Mouse (Mus musculus) neural tube, embryonic 11.5 days (tissue): ENCODE measurements at regions not wholly inside any gene's neighbourhood (a gene's known extent, or its start where the extent isn't known, plus 50 kb on each side); places are given as distances from the start of the nearest gene placed in this dataset.

Source experiments
- ATAC-seq: fragments of 200-750 bp; cut with Nextera tagmentation; 2 replicates; pipeline ENCODE4 v1.8.0; 2017; ENCODE audit warnings: moderate number of reproducible peaks, mild to moderate bottlenecking, moderate TSS enrichment, moderate library complexity; ENCODE audit not compliant: insufficient read depth, low FRiP score, low TSS enrichment
- DNase-seq: peaks from one replicate; pipeline ENCODE4 v3.0.0-alpha.2; 2015; ENCODE audit warnings: low spot score
- H3K27ac ChIP-seq: fragments of 300-500 bp; sonication (generic); 2 replicates; pipeline ENCODE4 v1.5.1; 2014; ENCODE audit warnings: low read depth, mild to moderate bottlenecking, low read length
- H3K27me3 ChIP-seq: fragments of 300-500 bp; sonication (generic); 2 replicates; pipeline ENCODE4 v1.6.1; 2014; ENCODE audit warnings: mild to moderate bottlenecking, low read length, mixed read lengths; ENCODE audit not compliant: control insufficient read depth, insufficient read depth
- H3K36me3 ChIP-seq: fragments of 300-500 bp; sonication (generic); 2 replicates; pipeline ENCODE4 v1.6.1; 2014; ENCODE audit warnings: mild to moderate bottlenecking, low read length, moderate library complexity, mixed read lengths; ENCODE audit not compliant: control insufficient read depth, insufficient read depth
- H3K4me1 ChIP-seq: fragments of 300-500 bp; sonication (generic); 2 replicates; pipeline ENCODE4 v1.6.1; 2014; ENCODE audit warnings: low read length, mixed read lengths; ENCODE audit not compliant: control insufficient read depth, insufficient read depth
- H3K4me2 ChIP-seq: fragments of 300-500 bp; sonication (generic); 2 replicates; pipeline ENCODE4 v1.6.1; 2014; ENCODE audit warnings: low read depth, mild to moderate bottlenecking, moderate library complexity
- H3K4me3 ChIP-seq: fragments of 300-500 bp; sonication (generic); 2 replicates; pipeline ENCODE4 v1.5.1; 2014; ENCODE audit warnings: low read depth, low read length
- H3K9ac ChIP-seq: fragments of 300-500 bp; sonication (generic); 2 replicates; pipeline ENCODE4 v1.6.1; 2014; ENCODE audit warnings: mild to moderate bottlenecking, low read length
- H3K9me3 ChIP-seq: fragments of 300-500 bp; sonication (generic); 2 replicates; pipeline ENCODE4 v1.6.1; 2016; ENCODE audit warnings: low read length; ENCODE audit not compliant: control insufficient read depth
- WGBS: fragments of 180-500 bp; shearing (Covaris S2); extraction: QIAGEN DNeasy Blood & Tissue Kit; methylation state at CpG from one replicate; pipeline ENCODE4 v1.1.7; 2014; 5-methylcytosine and 5-hydroxymethylcytosine counted together

DNA sequence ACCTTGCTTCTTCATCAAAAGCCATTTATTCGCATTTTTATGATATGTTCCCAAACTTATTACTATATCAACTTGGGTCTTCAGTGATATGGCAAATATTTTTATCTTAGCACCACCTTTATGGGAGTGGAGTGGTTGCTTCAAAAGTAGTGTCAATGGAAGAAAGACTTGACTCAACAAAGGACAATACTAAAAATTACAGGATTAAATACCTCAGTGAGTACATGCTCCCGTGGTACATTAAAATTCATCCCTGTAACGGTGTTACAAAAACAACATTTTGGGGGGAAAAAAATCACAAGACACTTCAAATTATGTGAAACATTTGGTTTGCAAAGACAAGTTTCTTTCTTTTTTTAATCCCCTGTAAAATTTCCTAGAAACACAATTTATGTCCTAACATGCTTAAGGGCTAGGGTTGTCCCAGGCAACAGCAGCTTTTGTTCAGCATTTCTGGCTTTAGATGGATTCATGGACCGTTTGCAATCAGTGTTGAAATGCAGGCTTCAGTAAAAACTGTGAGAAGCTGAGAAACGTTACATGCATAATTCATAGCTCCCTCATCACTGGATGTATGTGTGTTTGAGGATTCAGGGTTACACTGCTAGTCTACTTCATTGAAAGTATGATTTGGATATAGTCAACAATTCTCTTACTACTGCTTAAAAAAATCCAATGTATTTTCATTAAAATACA is 700.8 kb upstream of the Tenm2 start:
- no peak overlapping the region for H3K4me2 ChIP-seq
- DNase-seq (peak; percentile 26), ATAC-seq (peak; percentile 89)
- H3K27me3 ChIP-seq, result no peaks in the 10 kb centered on the region
- H3K9me3 ChIP-seq, result no peaks in the 10 kb centered on the region
- no peak overlapping the region for H3K27ac ChIP-seq
- H3K36me3 ChIP-seq, result no peaks in the 10 kb centered on the region
- H3K4me1 ChIP-seq, result no peaks in the 10 kb centered on the region
- no peak overlapping the region for H3K4me3 ChIP-seq
- H3K9ac ChIP-seq, result no peak overlapping the region
- WGBS, result 55% methylated on average over 5 of the region's 5 CpGs

DNA sequence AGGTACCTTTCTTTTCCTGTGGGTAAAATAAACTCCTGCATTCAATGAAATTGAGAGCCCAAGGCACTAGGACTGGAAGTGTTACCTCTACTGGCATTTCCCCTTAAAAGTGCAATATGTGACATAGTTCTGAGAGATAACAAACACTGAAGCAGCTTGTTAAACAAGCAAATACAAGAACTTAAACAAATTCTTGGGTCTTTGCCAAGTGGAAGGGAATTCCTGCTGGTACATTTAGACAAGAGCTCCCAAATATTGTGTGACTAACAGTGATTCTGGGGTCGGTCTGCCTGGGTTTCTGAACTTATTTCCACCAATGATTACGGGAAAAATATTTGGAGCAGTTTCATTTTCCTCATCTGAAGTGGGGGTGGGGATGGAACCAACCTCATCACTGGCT is 677.4 kb upstream of the Tenm2 start:
- H3K9ac ChIP-seq, result no peak overlapping the region
- no peaks in the 10 kb centered on the region for H3K36me3 ChIP-seq
- no peaks in the 10 kb centered on the region for H3K9me3 ChIP-seq
- H3K4me3 ChIP-seq, result no peak overlapping the region
- no peaks in the 10 kb centered on the region for H3K4me1 ChIP-seq
- H3K27ac ChIP-seq, result no peak overlapping the region
- no peak for ATAC-seq
- WGBS, result 88% methylated on average over 2 of the region's 2 CpGs
- no peak for DNase-seq
- H3K4me2 ChIP-seq, result no peak overlapping the region
- no peaks in the 10 kb centered on the region for H3K27me3 ChIP-seq

DNA sequence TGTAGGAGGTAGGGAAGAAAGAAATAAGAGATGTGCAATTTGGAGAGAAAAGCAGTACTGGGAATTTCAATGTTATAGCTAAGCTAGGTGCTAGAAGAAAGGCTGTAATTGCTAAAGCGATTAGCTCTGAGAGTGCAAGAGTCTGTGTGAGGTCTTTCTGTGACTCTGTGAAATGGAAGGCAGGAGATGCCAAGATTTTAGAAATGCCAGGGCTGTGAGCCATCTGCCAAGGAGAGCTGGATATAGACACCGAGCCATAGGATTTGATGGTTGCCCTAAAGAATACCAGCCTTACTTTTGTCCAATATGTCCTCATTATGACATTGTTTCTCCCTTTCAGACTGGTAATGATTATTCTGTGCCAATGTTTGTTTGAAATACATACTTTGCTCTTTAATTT is 669.2 kb upstream of the Tenm2 start:
- DNase-seq (no peak), ATAC-seq (no peak)
- Histone ChIP-seq H3K9me3 (no peaks in the 10 kb centered on the region), H3K4me2 (no peak overlapping the region), H3K36me3 (no peaks in the 10 kb centered on the region), H3K4me1 (no peaks in the 10 kb centered on the region), H3K27me3 (no peaks in the 10 kb centered on the region), H3K27ac (no peak overlapping the region), H3K9ac (no peak overlapping the region), H3K4me3 (no peak overlapping the region)
- WGBS, result 90% methylated on average over 2 of the region's 2 CpGs

DNA sequence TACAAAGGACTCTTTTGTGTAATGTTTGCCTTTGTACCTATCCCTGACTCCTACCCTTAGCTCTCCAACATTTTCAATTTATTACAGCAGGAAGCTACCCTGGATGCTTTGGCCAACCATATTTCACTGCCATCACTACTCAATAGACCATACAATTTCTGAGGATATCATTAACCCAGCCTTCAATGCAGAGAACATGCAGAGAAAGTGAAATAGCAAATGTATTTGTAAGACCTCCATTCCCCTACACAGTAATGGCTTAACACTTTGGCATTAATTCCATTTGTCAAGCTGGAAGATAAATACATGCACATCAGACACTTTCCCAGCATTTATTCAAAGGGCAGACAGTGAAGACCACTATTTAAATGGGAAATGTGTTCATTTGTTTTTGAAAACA is 661.9 kb upstream of the Tenm2 start:
- ATAC-seq (peak; percentile 50), DNase-seq (no peak)
- Histone ChIP-seq H3K36me3 (no peaks in the 10 kb centered on the region), H3K27ac (no peak overlapping the region), H3K4me1 (no peaks in the 10 kb centered on the region), H3K4me3 (no peak overlapping the region), H3K27me3 (no peaks in the 10 kb centered on the region), H3K9ac (no peak overlapping the region), H3K9me3 (no peaks in the 10 kb centered on the region), H3K4me2 (no peak overlapping the region)

DNA sequence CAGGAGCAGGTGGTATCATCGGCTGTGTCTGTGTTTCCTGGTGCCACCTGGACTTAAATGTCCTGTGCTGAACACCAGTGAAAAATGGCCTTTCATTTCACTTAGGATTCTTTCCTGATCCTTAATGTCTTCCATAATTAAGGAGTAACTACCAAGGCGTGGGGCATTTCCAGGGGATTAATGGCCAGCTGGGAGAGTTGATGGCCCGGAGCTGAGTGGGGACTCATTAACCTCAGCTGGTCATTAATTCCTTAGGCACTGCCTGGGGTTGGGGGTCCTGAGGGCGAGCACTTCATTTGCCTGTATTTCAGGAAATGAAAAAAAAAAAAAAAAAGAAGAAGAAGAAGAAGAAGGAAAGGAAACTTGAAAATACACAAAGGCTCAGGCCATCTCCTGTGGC is 647.0 kb upstream of the Tenm2 start:
- Histone ChIP-seq H3K27me3 (no peaks in the 10 kb centered on the region), H3K36me3 (no peaks in the 10 kb centered on the region), H3K9me3 (no peaks in the 10 kb centered on the region), H3K4me2 (no peak overlapping the region), H3K27ac (no peak overlapping the region), H3K4me1 (no peaks in the 10 kb centered on the region), H3K4me3 (no peak overlapping the region), H3K9ac (no peak overlapping the region)
- ATAC-seq (no peak), DNase-seq (no peak)
- 26% methylated on average over 4 of the region's 4 CpGs for WGBS

DNA sequence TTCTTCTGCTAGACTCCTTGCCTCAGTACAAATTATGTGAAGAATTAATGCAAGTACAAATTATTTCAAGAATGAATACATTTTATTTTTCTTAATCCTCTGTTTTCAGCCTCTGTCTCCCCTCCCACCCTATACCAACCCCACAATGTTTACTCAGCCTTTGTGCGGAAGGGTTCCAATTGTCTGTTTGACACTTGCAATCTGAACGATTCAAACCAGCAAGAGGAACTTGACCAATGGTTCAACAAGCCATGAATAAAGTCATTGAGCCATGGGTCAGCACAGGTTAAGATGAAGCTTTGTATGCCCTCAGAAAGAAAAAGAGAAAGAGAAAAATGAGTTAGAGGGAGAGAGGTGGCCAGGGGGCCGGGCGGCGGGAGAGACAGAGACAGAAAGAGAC is 601.5 kb upstream of the Tenm2 start:
- no peak overlapping the region for H3K9ac ChIP-seq
- WGBS, result 33% methylated on average over 2 of the region's 5 CpGs
- DNase-seq (no peak), ATAC-seq (no peak)
- no peak overlapping the region for H3K4me3 ChIP-seq
- no peaks in the 10 kb centered on the region for H3K36me3 ChIP-seq
- H3K4me2 ChIP-seq, result no peak overlapping the region
- no peak overlapping the region for H3K27ac ChIP-seq
- H3K4me1 ChIP-seq, result peaks cover 6% of the 10 kb centered on the region; the same call in 1 of the 2 replicates
- no peaks in the 10 kb centered on the region for H3K9me3 ChIP-seq
- H3K27me3 ChIP-seq, result no peaks in the 10 kb centered on the region

DNA sequence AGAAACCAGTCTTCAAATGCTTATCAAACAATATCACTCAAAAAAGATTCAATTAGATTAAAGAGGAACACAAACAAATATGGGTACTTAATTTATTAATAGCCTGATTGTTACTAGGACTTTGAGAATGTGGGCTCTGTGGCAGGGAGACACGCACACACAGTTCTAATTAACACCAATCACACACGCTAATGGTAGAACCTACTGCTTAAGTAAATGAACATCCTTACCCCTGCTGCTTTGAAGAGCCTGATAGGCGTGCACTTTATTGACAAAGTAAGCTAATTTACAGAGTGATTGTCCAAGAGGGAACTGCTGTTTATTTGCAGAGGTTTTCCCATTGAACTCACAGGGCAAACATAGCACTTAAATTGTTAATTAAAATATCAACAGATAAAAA is 595.2 kb upstream of the Tenm2 start:
- no peak overlapping the region for H3K4me3 ChIP-seq
- H3K27me3 ChIP-seq, result no peaks in the 10 kb centered on the region
- no peak overlapping the region for H3K9ac ChIP-seq
- no peak for ATAC-seq
- no peak overlapping the region for H3K4me2 ChIP-seq
- H3K4me1 ChIP-seq, result no peaks in the 10 kb centered on the region
- no peaks in the 10 kb centered on the region for H3K36me3 ChIP-seq
- DNase-seq, result no peak
- 48% methylated on average over 3 of the region's 3 CpGs for WGBS
- H3K27ac ChIP-seq, result no peak overlapping the region
- no peaks in the 10 kb centered on the region for H3K9me3 ChIP-seq

DNA sequence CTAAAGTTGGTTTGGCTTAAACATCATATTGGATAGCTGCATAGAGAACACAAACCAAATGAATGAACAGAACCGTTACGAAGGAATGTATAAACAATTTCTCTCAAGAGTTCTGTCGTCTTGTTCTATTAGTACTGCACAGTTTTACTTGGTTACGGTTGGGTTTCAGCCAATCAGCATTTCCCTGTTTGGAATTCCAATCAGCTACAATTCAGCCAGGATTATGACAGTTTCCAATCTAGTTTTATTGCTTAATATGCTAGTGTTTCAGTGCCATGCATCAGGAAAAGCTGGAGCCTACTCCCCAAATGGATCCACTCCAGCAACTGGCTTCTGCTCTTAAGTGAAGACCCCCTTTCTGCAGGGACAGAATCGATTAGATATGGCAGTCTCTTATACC is 571.0 kb upstream of the Tenm2 start:
- H3K4me2 ChIP-seq, result no peak overlapping the region
- H3K27me3 ChIP-seq, result no peaks in the 10 kb centered on the region
- no peaks in the 10 kb centered on the region for H3K4me1 ChIP-seq
- H3K27ac ChIP-seq, result no peak overlapping the region
- H3K36me3 ChIP-seq, result no peaks in the 10 kb centered on the region
- H3K4me3 ChIP-seq, result no peak overlapping the region
- H3K9ac ChIP-seq, result no peak overlapping the region
- 83% methylated on average over 5 of the region's 5 CpGs for WGBS
- no peak for DNase-seq
- H3K9me3 ChIP-seq, result no peaks in the 10 kb centered on the region
- no peak for ATAC-seq

DNA sequence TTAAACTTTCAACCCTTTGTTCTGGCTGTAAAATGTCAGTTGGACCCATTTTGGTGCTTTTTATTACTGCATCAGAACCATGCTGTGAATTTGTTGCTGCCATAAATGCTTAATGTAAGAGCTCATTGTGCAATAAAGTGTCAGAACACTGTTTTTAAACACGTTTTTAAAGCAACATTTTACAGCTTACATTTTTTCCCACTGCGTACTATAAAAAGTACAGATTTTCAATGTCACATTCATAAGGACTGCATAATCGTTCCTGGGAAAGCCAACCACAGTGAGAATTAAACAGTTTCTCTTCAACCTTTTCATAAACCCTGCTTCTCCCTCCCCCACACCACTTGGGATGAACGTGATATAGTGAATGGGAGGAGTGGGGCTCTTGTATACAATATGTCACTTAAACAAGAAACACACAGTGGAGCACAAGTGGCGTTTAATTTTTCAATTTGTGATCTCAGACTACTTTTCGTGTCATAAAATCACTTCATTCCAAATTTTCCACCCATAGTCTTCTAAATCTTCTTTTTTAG is 563.1 kb upstream of the Tenm2 start:
- Histone ChIP-seq H3K36me3 (no peaks in the 10 kb centered on the region), H3K27ac (no peak overlapping the region), H3K9me3 (no peaks in the 10 kb centered on the region), H3K4me2 (no peak overlapping the region), H3K9ac (no peak overlapping the region), H3K27me3 (no peaks in the 10 kb centered on the region), H3K4me3 (no peak overlapping the region), H3K4me1 (no peaks in the 10 kb centered on the region)
- WGBS, result 64% methylated on average over 6 of the region's 6 CpGs
- DNase-seq (no peak), ATAC-seq (no peak)
